In genomic region chr7:67672650-67673049, GRCm38 (mm10) we compare ENCODE assay signal across 7 mouse cellular contexts. TPM values are rescaled to one million over a fixed set of nuclear protein-coding genes. Genes with fewer than 3 reads are reported as not detected.
DNase-seq lines count a peak whose midpoint lies in the region; ATAC-seq lines count a peak whose summit lies in the region.

No protein-coding gene starts in this region.

- no peak overlapping the region for H3K27ac ChIP-seq in intestine, embryonic 16.5 days (ENCODE audit: low read length)
- no peak overlapping the region for H3K27ac ChIP-seq in midbrain, embryonic 14.5 days (replicated peaks; ENCODE audit: low read depth, low read length)

- no peak overlapping the region for H3K9ac ChIP-seq in intestine, embryonic 16.5 days (ENCODE audit: low read depth, low read length)
- H3K9ac ChIP-seq in midbrain, embryonic 14.5 days (replicated peaks; ENCODE audit: low read length): no peak overlapping the region

- no peaks in the 10 kb centered on the region for H3K4me1 ChIP-seq in intestine, embryonic 16.5 days (ENCODE audit: control insufficient read depth, insufficient read depth, low read length)
- no peaks in the 10 kb centered on the region for H3K4me1 ChIP-seq in midbrain, embryonic 14.5 days (ENCODE audit: control insufficient read depth, insufficient read depth, low read length)

- no peaks in the 10 kb centered on the region for H3K27me3 ChIP-seq in intestine, embryonic 16.5 days (replicated peaks; ENCODE audit: control insufficient read depth, insufficient read depth, low read length)
- H3K27me3 ChIP-seq in midbrain, embryonic 14.5 days (ENCODE audit: control insufficient read depth, insufficient read depth, low read length): no peaks in the 10 kb centered on the region

- WGBS in intestine, embryonic 16.5 days: 9% methylated on average over 10 of the region's 10 CpGs
- 9% methylated on average over 10 of the region's 10 CpGs for WGBS in midbrain, embryonic 14.5 days

- peak; percentile 91 for DNase-seq in adrenal gland, adult 2 months
- DNase-seq in embryo, embryonic 10 days (ENCODE audit: low spot score): peak; percentile 96
- peak; percentile 94 to 99 for DNase-seq in gastrocnemius, postnatal 36 days
- DNase-seq in left cerebral cortex, postnatal 14 days (ENCODE audit: low spot score in 2 of 2): peak; percentile 95 to 97
- peak; percentile 96 for DNase-seq in midbrain, embryonic 14.5 days
- DNase-seq in spleen, adult 18-20 months: peak; percentile 48 to 85

- peak; percentile 72 for ATAC-seq in intestine, embryonic 16.5 days
- peak; percentile 66; the same call in 1 of the 2 replicates for ATAC-seq in midbrain, embryonic 14.5 days (ENCODE audit: low FRiP score, low TSS enrichment)

- no peak overlapping the region for H3K4me3 ChIP-seq in intestine, embryonic 16.5 days (ENCODE audit: low read length)
- no peak overlapping the region for H3K4me3 ChIP-seq in midbrain, embryonic 14.5 days (replicated peaks; ENCODE audit: low read depth, low read length)

- intact Hi-C loops in gastrocnemius, postnatal 36 days (cut with DNase I): loop anchor here (1.0 to 10.0 kb wide), 3 partner anchors 28 to 282 kb away; partner anchors contain the start of genes Igf1r and Synm
- intact Hi-C loops in left cerebral cortex, postnatal 14 days (cut with DNase I): loop anchor here (1.0 to 10.0 kb wide), 3 partner anchors 87 to 682 kb away; partner anchors contain the start of genes Igf1r and Synm

- no peak overlapping the region for H3K4me2 ChIP-seq in intestine, embryonic 16.5 days (ENCODE audit: low read depth, low read length)
- no peak overlapping the region for H3K4me2 ChIP-seq in midbrain, embryonic 14.5 days (ENCODE audit: low read length)

- H3K36me3 ChIP-seq in intestine, embryonic 16.5 days (ENCODE audit: control insufficient read depth, insufficient read depth, low read length): peaks cover 7% of the 10 kb centered on the region
- no peaks in the 10 kb centered on the region; the same call in 1 of the 2 replicates for H3K36me3 ChIP-seq in midbrain, embryonic 14.5 days (ENCODE audit: control insufficient read depth, insufficient read depth, low read length)

- no peaks in the 10 kb centered on the region for H3K9me3 ChIP-seq in intestine, embryonic 16.5 days (ENCODE audit: control insufficient read depth, low read length)
- H3K9me3 ChIP-seq in midbrain, embryonic 14.5 days (ENCODE audit: control insufficient read depth, low read length): no peaks in the 10 kb centered on the region

RNA-seq across cellular contexts. Expression of gene Ttc23, which starts 25.4 kb away (rescaled TPM):
- total RNA-seq in adrenal gland, adult 2 months (2021): 10 to 100 TPM; 26.8 to 30.1 TPM
- polyA plus RNA-seq in adrenal gland, adult 2 months (2012; rRNA removed): 4.9 and 5.1 TPM in 2 replicates
- 10 to 100 TPM; 18.3 to 18.9 TPM for total RNA-seq in gastrocnemius, postnatal 36 days (2021)
- polyA plus RNA-seq in intestine, embryonic 16.5 days (2015; fragmentation: Nextera tagmentation; extraction: Ambion mirVana): 17.1 and 18.2 TPM in 2 replicates
- total RNA-seq in left cerebral cortex, postnatal 14 days (2021): 1 to 10 TPM; 7.8 to 9.7 TPM
- polyA plus RNA-seq in midbrain, embryonic 14.5 days (2014; fragmentation: Nextera tagmentation; extraction: Ambion mirVana): 5.7 and 12.8 TPM in 2 replicates

RNA-seq across cellular contexts. Expression of gene Lrrc28, which starts 27.6 kb away (rescaled TPM):
- total RNA-seq in adrenal gland, adult 2 months (2021): 10 to 100 TPM; 19.4 to 24.7 TPM
- polyA plus RNA-seq in adrenal gland, adult 2 months (2012; rRNA removed): 18.6 and 24.1 TPM in 2 replicates
- 10 to 100 TPM; 22.8 to 23.2 TPM for total RNA-seq in gastrocnemius, postnatal 36 days (2021)
- 10.7 and 11.4 TPM in 2 replicates for polyA plus RNA-seq in intestine, embryonic 16.5 days (2015; fragmentation: Nextera tagmentation; extraction: Ambion mirVana)
- 10 to 100 TPM; 34.1 to 34.8 TPM for total RNA-seq in left cerebral cortex, postnatal 14 days (2021)
- 27.7 and 39.7 TPM in 2 replicates for polyA plus RNA-seq in midbrain, embryonic 14.5 days (2014; fragmentation: Nextera tagmentation; extraction: Ambion mirVana)
